Mouse (Mus musculus) spleen, adult 2 months (tissue): Measurements from ENCODE around the gene Cdh13. TPM values are rescaled to one million over a fixed set of nuclear protein-coding genes. Genes with fewer than 3 reads are reported as not detected.

Source experiments
- DNase-seq, 2 experiments: peaks; one replicate each; pipeline versions ENCODE4 v3.0.0 to v3.0.0-alpha.2; 2012 to 2021; ENCODE audit warnings: low spot score in 2 of 2, low read depth in 1 of 2
- H3K27ac ChIP-seq: fragments of 200-500 bp; 2 replicates; pipeline ENCODE4 v1.5.1; 2012; ENCODE audit warnings: low read length, inconsistent platforms; ENCODE audit not compliant: insufficient read depth
- H3K27me3 ChIP-seq: fragments of 200-500 bp; 2 replicates; pipeline ENCODE4 v1.6.1; 2012; ENCODE audit warnings: mild to moderate bottlenecking, moderate library complexity, low read length, inconsistent platforms; ENCODE audit not compliant: control insufficient read depth, insufficient read depth
- H3K36me3 ChIP-seq: fragments of 200-500 bp; 2 replicates; pipeline ENCODE4 v1.6.1; 2012; ENCODE audit warnings: mild to moderate bottlenecking, low read length, inconsistent platforms; ENCODE audit not compliant: control insufficient read depth, insufficient read depth
- H3K4me1 ChIP-seq: fragments of 200-500 bp; 2 replicates; pipeline ENCODE4 v1.6.1; 2011; ENCODE audit warnings: inconsistent platforms; ENCODE audit not compliant: control insufficient read depth, insufficient read depth, insufficient read length
- H3K4me3 ChIP-seq: fragments of 200-500 bp; 2 replicates; pipeline ENCODE4 v1.5.1; 2011; ENCODE audit warnings: mild to moderate bottlenecking, inconsistent platforms; ENCODE audit not compliant: insufficient read depth, insufficient read length; ENCODE audit errors: extremely low read depth
- CTCF ChIP-seq: fragments of 200-500 bp; IDR thresholded peaks from 2 replicates; pipeline ENCODE4 v1.5.1; 2011; ENCODE audit warnings: mild to moderate bottlenecking, inconsistent platforms; ENCODE audit not compliant: insufficient read depth, insufficient read length, insufficient replicate concordance; ENCODE audit errors: extremely low read depth
- POLR2A ChIP-seq: fragments of 200-500 bp; IDR thresholded peaks from 2 replicates; pipeline ENCODE4 v1.6.1; 2011; ENCODE audit warnings: low read depth, low read length, inconsistent platforms
- WGBS: fragments of 180-500 bp; shearing (Covaris S2); methylation state at CpG from one replicate; pipeline ENCODE4 v1.1.7; 2018; 5-methylcytosine and 5-hydroxymethylcytosine counted together
- polyA plus RNA-seq: library from polyadenylated mRNA; depleted of rRNA; stranded (reverse); fragments of >200 nt; gene quantifications from 2 replicates; pipeline ENCODE4 v1.2.3, GENCODE M21; 2012

Gene Cdh13
- polyA plus RNA-seq, 1 experiment, result 0.50 TPM

- no peak for DNase-seq
These were observed 941.0 kb downstream of the Cdh13 start for GRCm38 (mm10) chr8:119224547-119224946.

GRCm38 (mm10) chr8:119245181-119245580, 961.6 kb downstream of the Cdh13 start:
- TF ChIP-seq CTCF (no peak), POLR2A (no peak)
- WGBS, result 64% methylated on average over 4 of the region's 4 CpGs
- H3K4me3 ChIP-seq, result no peak overlapping the region

More at GRCm38 (mm10) chr8:119224547-119224946, 941.0 kb downstream of the Cdh13 start:
- 0% methylated on average over 1 of the region's 1 CpGs for WGBS
- no peaks in the 10 kb centered on the region for H3K27me3 ChIP-seq
- no peak overlapping the region for H3K4me3 ChIP-seq
- no peak for TF ChIP-seq POLR2A
- TF ChIP-seq CTCF, result peak; percentile 14; the same call in 1 of the 2 replicates
- no peaks in the 10 kb centered on the region for H3K36me3 ChIP-seq
- no peak overlapping the region for H3K27ac ChIP-seq
- no peaks in the 10 kb centered on the region for H3K4me1 ChIP-seq

DNA sequence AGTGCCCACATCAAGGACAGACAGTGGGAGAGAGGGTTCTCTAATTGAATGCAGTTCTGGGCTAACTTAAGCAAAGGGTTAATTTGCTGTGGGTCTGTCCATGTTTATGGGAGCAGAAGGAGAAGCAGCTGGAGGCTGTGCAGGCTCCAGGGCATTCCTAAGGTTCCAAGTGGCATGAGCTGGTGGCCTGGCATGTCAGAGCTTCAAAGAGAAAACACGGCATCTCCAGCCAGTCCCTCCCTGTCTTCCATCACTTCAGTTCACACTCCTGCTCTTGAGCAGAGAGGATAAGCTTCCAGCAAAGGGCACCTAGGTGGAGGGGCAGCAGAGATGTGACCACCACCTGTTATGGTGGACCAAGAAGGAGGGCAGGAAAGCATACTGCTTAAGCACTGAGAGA, 962.1 kb downstream of the Cdh13 start:
- H3K36me3 ChIP-seq, result no peaks in the 10 kb centered on the region
- WGBS, result 75% methylated on average over 1 of the region's 1 CpGs
- TF ChIP-seq CTCF, result no peak
- no peak for TF ChIP-seq POLR2A
- H3K4me1 ChIP-seq, result no peaks in the 10 kb centered on the region
- no peak overlapping the region for H3K4me3 ChIP-seq
- DNase-seq, result no peak
- no peak overlapping the region for H3K27ac ChIP-seq
- no peaks in the 10 kb centered on the region for H3K27me3 ChIP-seq

More at GRCm38 (mm10) chr8:119245181-119245580, 961.6 kb downstream of the Cdh13 start:
- Histone ChIP-seq H3K27ac (no peak overlapping the region), H3K4me1 (no peaks in the 10 kb centered on the region), H3K27me3 (no peaks in the 10 kb centered on the region), H3K36me3 (no peaks in the 10 kb centered on the region)
- DNase-seq, result no peak

DNA sequence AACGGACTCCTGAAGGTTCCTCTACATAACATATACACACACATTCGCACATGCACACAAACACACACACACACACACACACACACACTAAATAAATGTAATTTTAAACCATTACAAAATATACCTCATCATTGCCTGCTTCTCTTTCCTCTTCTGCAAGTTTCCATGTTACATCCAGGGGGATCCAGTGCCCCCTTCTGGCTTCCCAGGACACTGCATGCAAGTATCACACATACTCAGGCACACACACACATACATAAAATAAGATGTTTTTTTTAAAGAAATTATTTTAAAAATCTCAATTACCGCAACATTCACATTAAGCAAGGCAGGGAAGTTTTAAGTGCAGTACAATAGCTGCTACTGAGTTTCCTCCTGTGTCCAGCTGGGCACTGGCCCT, 970.8 kb downstream of the Cdh13 start:
- Histone ChIP-seq H3K36me3 (no peaks in the 10 kb centered on the region), H3K27me3 (no peaks in the 10 kb centered on the region), H3K4me1 (no peaks in the 10 kb centered on the region), H3K4me3 (no peak overlapping the region), H3K27ac (no peak overlapping the region)
- TF ChIP-seq POLR2A, result no peak
- no peak for TF ChIP-seq CTCF
- WGBS, result 89% methylated on average over 3 of the region's 3 CpGs
- no peak for DNase-seq

DNA sequence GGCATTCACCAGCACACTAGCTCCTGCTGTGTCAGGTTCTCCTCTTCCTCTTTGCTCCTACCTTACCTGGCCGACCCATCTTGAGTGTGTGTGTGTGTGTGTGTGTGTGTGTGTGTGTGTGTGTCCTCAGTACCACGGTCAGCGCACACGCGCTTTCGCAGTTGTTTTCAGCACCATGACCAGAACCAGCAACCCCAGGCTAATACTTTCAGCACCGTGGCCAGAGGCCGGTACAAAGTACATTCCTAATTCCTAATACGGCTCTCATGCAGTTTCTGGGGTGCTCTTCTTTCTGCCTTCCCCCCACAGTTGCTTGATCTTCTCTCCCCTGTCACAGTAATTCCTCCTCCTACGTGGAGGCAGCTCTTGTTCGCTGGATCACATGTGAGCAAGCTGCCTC, 975.1 kb downstream of the Cdh13 start:
- Histone ChIP-seq H3K27ac (no peak overlapping the region), H3K36me3 (no peaks in the 10 kb centered on the region), H3K4me3 (no peak overlapping the region), H3K27me3 (no peaks in the 10 kb centered on the region), H3K4me1 (no peaks in the 10 kb centered on the region)
- 48% methylated on average over 11 of the region's 11 CpGs for WGBS
- no peak for DNase-seq
- TF ChIP-seq POLR2A, result no peak
- TF ChIP-seq CTCF, result no peak

DNA sequence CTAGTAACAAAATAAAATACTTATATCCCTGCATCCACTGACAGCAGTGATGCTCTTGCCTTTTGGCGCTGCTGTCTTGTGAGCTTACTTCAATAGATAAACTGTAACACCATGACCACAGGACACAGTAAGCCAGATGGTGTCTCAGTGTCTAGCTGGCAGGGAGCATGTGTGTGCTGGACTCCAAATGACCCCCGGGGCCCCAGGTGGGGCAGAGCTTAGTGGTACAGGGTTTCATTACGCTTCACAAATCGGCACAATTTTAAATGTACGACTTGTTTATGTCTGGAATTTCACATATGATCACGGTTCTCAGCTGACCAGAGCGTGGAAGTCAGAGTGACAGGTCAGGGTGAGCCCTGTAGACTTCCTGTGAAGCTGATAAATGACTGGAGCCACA, 980.2 kb downstream of the Cdh13 start:
- H3K27me3 ChIP-seq, result no peaks in the 10 kb centered on the region
- H3K4me1 ChIP-seq, result no peaks in the 10 kb centered on the region
- no peak for DNase-seq
- no peak for TF ChIP-seq POLR2A
- TF ChIP-seq CTCF, result no peak
- 86% methylated on average over 7 of the region's 7 CpGs for WGBS
- H3K27ac ChIP-seq, result no peak overlapping the region
- no peak overlapping the region for H3K4me3 ChIP-seq
- no peaks in the 10 kb centered on the region for H3K36me3 ChIP-seq

DNA sequence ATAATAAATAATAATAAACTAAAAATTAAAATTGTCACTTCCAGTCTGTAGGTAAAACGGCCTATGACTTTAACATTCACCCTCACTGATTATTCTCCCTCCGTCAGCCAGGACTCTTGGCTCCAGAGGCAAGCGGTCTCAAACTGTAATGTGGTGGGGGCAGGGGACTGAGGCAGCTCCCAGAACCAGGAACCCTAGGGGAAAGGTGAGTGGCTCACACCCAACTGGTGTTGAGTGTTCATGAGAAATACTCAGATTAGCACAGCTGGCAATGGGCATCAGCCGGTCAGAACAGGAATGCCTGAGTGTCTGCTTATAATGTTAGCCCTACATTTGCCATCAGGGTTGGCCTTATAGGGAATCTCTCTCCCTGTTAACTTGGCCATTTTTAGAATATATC, 982.8 kb downstream of the Cdh13 start:
- Histone ChIP-seq H3K36me3 (no peaks in the 10 kb centered on the region), H3K27me3 (no peaks in the 10 kb centered on the region), H3K27ac (no peak overlapping the region), H3K4me3 (no peak overlapping the region), H3K4me1 (no peaks in the 10 kb centered on the region)
- no peak for TF ChIP-seq POLR2A
- no peak for TF ChIP-seq CTCF
- WGBS, result 87% methylated on average over 4 of the region's 4 CpGs
- no peak for DNase-seq

GRCm38 (mm10) chr8:119269576-119269975, 986.0 kb downstream of the Cdh13 start:
- H3K27me3 ChIP-seq, result no peaks in the 10 kb centered on the region
- no peak overlapping the region for H3K4me3 ChIP-seq
- TF ChIP-seq CTCF, result no peak
- no peak for TF ChIP-seq POLR2A
- WGBS, result 31% methylated on average over 3 of the region's 3 CpGs
- DNase-seq, result no peak
- no peaks in the 10 kb centered on the region for H3K36me3 ChIP-seq
- H3K4me1 ChIP-seq, result no peaks in the 10 kb centered on the region
- H3K27ac ChIP-seq, result no peak overlapping the region
